Mouse (Mus musculus): ENCODE measurements around the gene Xylt1. TPM values are rescaled to one million over a fixed set of nuclear protein-coding genes. Genes with fewer than 3 reads are reported as not detected.

Xylt1 gene
- polyA plus RNA-seq, 3 experiments from 2014 or later, result 2.2 to 3.6 (median 2.8) TPM

DNA sequence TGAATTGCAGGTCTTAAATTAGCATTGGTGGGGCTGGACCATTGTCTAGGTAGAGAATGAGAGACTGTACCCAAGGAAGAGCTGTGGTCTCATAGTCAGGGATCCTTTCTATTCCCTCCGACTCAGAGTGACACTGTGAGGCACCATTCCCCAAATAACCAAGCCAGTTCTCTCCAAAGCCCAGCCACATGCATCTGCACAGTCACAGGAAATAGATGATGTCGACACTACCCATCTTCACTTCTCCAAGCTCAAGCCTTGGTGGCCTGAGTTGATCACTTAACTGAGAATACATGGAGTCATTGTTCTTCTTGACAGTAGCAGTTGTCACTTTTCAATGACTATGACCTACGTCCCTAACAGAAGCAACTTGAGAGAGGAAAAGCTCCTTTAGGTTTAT is 100.6 kb downstream of the Xylt1 start:
- no peak for ATAC-seq

DNA sequence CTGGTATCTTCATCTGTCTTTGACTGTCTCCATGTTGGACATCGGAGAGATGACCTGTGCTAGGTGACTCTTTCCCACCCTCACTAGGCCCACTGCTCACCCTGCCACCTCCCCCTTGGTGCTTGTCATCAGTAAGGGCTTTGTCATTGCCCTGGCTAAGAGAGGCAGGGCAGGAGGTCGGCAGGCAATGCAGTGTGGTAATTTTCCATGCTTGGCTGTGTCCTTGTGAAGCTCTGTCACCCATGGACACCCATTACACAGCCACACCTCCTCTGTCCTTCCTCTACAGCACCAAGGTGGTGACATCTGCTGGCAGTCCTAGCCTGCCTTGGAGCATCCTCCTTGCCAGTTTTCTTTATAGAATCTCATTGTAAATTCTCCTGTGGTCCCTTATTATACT is 101.9 kb downstream of the Xylt1 start:
- ATAC-seq, result no peak

- ATAC-seq, result no peak
These were observed 103.8 kb downstream of the Xylt1 start for GRCm38 (mm10) chr7:117484589-117484988.

- no peak for ATAC-seq
These were observed 104.3 kb downstream of the Xylt1 start for GRCm38 (mm10) chr7:117484989-117485536.

GRCm38 (mm10) chr7:117486425-117487172 is 105.8 kb downstream of the Xylt1 start:
- ATAC-seq, result peak; percentile 96

DNA sequence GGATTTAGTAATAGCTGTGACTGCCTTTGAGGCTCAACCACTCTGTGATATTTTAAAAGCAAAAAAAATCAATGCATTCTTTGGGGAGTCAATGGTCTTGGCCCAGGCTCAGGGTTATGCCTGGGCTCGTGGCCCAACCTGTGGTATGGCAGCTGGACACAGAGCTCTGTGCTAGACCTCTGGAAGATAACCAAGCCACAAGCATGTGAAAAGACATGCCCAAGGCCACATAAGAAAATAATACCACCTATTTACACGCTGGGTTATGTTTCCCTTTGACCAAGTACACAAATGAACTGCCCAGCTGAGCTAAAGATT is 106.4 kb downstream of the Xylt1 start:
- no peak for ATAC-seq

DNA sequence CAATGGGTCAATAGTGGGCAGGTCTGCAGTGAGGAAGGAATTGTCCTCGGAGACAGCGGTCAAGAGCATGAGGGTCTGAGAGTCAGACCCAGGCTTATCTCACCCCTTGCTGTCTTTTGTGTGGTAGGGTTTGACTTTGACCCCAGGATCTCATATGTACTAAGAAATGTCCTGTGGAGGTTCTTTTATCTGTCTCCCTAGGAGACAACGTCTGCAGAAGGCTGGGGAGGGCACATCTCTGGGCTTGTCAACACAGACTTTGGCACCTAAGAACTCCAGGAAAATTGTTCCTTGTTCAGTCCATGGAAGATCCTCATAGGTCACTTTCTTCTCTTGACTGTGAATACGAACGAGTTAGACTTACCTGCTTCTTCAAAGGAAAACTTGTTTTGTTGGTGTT is 109.2 kb downstream of the Xylt1 start:
- no peak for ATAC-seq

DNA sequence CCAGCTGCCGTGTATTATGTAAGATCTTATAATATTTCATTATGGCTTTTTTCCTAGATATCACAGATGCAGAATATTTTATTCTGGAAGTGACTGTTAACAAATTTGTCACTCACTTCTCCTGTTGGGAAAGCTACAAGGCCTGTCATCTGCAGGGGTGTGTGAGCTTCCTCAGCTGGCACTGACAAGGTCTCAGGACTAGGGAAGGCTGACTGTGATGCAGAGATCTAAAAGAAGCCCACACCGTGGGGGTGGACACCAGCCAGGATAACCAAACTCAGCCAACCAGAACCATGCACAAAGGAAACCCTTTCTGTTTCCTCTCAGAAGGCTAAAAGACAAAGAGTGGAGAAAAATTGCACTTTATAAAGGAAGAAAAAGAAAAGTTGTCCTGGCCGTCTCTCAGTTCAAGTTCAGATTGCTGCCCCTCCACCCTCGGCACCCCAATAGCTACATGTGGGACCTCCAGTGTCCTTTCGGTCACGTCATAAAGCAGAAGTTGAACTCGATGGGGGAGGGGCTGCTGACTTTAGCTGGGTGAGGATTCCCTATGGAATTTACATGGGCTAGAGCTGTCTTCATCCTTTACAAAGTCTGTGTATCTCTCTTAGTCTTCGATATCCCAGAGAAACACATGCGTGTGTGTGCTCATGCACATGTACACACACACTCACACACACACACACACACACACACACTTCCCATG is 109.9 kb downstream of the Xylt1 start:
- ATAC-seq, result no peak

DNA sequence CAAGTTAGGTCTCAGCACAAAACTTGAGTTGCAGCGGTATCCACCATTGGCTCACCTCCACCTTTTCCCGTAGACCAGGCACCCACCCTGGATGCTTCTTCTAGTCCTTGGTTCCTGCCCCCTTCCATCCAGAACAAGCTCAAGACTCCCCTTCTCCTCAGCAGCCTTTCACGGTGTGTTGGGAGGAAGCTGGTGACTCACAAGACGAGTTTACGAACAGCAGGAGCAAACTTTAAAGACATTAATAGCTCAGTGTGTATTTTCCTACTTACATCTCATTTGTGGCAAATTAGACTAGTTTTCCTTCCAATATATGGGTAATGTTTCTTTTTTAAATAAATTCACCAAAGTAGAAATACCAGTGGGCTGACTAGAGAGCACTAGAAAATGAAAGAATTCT is 110.7 kb downstream of the Xylt1 start:
- no peak for ATAC-seq

DNA sequence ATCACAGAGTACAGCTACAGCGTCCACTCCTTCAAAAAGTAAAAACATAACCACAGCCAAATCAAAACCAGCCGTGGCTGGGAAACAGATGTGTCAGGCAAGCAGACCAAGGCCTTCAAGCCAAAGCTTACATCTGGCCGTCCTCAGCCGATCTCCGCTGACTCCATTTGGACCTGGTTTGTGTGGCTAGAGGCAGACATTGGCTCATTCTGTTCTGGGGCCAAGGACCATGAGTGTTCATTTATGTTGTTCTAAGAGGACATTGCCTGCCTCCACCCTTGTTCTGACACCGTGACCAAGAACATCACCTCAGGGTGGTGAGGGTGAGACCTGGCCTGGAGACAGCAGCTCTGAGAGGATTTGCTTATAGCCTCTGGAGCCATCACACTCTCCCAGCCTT is 113.4 kb downstream of the Xylt1 start:
- ATAC-seq, result no peak

DNA sequence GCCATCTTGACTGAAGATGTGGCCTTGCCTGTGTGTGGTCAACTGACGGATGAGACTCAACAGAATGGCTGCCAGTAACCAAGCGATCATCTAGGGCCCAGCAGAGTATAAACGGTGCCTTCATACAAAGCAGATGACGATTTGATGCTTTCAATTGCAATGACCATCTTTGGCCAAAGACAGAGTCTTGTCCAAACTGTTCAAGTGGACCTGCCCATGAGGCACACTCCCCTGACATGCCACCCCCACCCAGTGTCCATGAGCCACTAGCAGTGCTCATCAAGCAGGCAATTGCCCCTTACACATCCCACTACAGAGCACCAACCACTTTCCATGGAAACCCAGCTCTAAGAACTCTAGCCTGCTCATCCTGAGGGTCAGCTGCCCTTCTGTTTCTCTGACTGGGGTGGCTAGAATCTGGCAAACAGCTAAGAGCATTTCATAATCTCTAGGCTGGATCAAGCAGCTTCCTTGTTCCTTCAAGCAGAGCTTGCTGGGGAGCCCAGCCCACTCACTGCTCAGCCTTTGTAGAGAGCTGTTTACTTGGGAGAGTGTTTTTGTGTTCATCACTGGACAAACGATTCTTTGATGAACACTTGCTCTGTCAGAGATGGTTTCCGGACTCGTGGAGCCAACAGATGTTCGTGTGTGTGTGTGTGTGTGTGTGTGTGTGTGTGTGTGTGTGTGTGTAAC is 114.0 kb downstream of the Xylt1 start:
- no peak for ATAC-seq

DNA sequence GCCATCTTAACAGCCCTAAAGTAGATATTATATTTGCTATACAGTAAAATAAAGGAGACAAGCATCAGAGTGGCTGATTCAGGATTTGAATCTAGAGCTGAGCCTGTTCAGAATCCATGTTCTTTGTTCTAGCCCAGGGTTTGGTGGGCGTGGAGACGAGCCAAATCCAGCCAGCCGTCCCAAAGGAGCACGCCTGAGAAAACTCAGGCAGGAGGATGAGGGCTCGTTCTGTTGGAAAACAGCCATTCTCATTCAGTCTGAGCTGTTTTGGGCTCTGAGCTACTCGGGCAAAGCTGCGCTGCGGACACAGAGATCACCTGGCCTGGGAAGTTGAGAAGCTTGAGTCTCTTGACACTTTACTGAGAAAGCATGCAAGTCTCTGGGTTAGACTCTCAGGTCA is 115.0 kb downstream of the Xylt1 start:
- ATAC-seq, result no peak

- ATAC-seq, result peak; percentile 61
These were observed 117.4 kb downstream of the Xylt1 start for GRCm38 (mm10) chr7:117498173-117498572.

DNA sequence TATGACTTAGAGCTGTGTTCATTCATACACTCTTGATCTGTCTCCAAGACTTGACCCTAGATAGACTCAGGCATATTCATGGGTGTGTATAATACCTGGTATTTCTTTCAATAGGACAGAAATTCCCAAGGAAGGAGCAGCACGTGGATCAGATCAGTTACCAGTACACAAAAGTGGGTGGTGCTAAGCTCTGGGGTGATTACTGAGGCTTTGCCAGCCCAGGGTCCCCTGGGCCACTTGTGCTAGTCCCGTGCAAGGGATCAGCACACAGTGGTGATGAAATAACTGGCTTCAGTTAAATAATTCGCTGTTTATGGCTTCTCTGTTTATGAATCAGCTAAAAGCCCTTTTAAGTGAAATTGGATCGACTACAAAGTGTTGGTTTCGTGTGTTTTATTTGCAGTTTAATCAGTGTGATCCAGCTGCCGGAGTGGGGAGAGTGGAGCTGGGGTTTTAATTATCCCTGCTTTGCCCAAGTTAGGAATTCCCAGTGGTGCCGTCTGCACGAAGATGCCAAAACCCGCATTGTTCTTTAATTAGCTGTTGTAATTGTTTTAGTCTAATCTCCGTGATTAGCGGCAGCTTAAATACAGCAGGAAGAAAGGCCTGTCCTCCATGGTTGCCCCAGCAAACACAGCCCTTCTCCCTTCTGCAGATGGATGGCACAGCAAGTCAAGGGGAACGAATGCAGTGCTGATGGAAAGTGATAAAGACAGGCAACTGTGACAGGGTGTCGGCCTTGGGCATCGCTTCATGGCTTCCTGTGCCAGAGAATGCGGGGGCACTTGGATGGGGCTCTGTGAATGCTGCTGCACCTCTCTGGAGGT is 120.8 kb downstream of the Xylt1 start:
- ATAC-seq, result no peak

DNA sequence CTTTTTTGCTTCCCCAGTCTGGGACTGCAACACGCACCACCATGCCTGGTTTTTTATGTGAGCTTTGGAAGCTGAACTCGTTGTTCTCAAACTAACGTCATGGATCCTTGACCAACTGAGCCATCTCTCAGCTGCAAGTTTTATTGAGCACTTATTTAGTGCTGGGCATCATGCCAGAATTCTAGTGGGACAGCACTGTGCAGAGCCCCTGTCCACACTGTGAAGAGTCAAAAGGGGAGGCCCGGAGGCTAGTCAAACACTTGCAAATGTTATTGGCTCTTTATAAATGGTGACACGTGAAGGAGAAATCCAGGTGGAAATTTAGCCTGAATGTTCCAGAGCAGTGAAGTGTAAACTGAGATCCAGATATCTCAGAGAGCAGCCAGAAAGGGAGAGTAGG is 121.6 kb downstream of the Xylt1 start:
- no peak for ATAC-seq

DNA sequence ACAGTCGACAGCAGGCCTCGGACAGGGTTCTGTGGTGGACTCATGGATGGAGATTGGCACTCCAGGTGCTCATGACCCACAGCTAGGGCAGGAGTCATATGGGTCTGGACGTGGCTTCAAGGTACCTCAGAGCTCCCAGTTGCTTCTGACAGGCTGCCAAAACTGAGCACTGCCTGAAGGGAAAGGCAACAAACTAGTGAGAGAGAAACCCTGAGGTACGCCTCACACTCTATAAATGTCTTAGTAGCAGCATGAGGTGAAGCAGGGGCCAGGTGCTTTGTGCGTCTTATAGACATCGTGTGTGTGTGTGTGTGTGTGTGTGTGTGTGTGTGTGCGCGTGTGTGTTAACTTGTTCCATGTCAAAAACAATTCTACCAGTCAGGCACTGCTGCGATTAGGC is 122.9 kb downstream of the Xylt1 start:
- no peak for ATAC-seq

- ATAC-seq, result no peak
These were observed 125.0 kb downstream of the Xylt1 start for GRCm38 (mm10) chr7:117505791-117506190.

DNA sequence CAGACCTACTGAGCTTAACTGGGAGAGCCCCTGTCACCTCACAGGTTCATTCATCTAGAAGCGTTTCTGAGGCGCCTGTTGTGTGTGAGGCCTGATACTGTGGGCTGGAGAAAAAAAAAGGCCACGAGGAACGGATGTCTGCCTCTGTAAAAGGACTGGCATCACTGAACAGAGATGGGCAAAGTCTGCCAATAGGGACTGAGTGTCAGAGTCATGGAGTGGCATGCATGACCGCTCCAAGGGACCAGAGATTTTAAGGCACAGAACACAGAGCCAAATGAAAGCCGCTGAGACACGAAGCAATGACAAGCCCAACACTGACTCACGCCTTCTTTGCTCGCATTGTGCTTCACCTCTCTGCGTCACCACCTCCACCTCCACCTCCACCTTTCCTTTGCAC is 126.6 kb downstream of the Xylt1 start:
- no peak for ATAC-seq

DNA sequence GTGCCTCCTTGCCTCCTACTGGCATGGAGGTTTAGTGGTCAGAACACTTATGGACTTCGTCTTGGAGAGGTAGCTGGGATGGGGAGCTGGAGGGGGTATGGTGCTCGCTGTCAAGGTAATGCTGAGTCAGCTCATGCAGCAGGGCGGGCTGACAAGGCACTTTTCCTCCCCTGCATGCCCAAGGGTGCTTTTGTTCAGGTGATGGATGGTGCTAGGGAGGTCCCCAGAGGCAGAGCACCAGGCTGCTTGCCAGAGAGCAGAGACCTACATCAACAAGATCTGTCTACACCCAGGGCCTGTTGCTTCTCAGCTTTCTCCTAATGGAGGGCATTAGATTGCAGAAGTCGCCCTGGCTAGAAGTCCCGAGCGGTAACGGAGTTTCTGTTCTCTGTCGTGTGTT is 127.3 kb downstream of the Xylt1 start:
- no peak for ATAC-seq

DNA sequence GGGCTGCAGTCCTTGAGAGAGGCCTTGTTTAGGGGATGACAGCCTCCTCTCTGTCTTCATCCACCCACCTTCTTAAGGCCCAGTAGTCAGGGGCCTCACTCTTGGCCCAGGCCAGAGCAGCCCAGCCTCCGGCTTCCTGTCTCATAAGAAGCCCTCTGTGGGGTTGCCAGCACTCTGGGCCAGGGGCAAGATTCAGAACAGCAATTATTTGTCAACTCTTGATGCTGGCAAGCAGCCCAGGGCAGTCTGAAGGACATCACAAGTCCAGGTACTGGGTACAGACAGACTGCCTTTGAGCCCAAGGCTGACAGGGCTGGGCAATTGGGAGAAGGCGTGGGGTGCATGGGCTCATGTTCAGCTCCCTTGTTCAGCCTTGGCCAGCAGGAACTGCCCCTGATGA is 129.3 kb downstream of the Xylt1 start:
- no peak for ATAC-seq

- no peak for ATAC-seq
These were observed 131.5 kb downstream of the Xylt1 start for GRCm38 (mm10) chr7:117512301-117512700.

DNA sequence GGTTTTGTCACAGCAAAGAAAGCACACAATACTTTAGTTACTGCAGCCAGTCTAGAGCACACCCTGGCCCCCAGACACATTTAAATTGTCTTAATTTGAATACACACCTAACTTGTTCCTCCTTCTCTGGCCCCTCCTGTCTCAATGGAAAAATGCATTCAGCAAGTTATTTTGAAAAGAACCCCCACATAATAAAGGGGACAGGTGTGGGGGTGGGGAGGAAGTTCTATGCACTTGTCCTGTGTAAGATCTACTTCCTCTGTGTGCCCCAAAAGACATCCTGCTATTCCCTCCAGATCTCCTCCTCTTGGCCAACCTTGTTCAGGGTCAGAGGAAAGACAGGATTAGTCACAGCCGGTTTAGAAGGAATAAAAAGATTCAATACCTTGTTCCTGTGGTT is 135.0 kb downstream of the Xylt1 start:
- ATAC-seq, result peak; percentile 54

GRCm38 (mm10) chr7:117516896-117517295 is 136.1 kb downstream of the Xylt1 start:
- no peak for ATAC-seq

Measured in inflammation-experienced regulatory T-cells, adult 6 months (primary cell).